ENCODE assay signal across 9 mouse cellular contexts in the genomic region with DNA sequence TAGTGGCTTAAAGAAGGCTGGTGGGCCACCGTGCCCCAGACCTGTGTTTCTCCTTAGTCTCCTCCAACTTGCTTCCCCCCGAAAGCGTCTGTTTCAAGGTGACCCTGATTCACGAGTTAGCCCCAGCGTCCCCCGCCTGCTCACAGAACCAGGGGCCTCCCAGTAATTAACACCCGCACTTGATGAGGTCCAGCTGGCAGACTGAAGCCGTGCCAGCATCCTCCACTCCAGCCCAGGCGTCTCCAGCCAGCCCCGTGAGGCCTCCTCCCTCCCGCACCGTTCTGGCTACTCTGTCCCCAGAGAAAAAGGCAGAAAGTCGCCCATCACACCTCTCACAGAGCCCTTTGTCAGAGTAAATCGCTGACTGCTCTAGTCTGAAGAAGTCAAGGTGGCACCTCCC.
DNase-seq lines count a peak whose midpoint lies in the region; ATAC-seq and TF ChIP-seq lines count a peak whose summit lies in the region.
"Had no signal": no experiment of that assay in that cellular context is flagged by ENCODE, and none has a peak within 500 bp of the region (broad histone marks: within the 10 kb centered on the region; RNA-seq: fewer than 3 reads in every experiment).

No protein-coding gene starts in this region.

- TF ChIP-seq CTCF in kidney, adult 2 months (conservative IDR thresholded peaks at IDR 0.05; ENCODE audit: insufficient read depth, insufficient read length, low read depth, low read length): no peak

- ATAC-seq in neural tube, embryonic 12.5 days (ENCODE audit: low FRiP score, low read depth): no peak
- no peak for ATAC-seq in monocyte, adult 5-6 weeks (replicated peaks; ENCODE audit: insufficient number of reproducible peaks, low FRiP score, low TSS enrichment, poor library complexity, severe bottlenecking)

- no peak overlapping the region for H3K9ac ChIP-seq in neural tube, embryonic 12.5 days
- H3K9ac ChIP-seq: embryonic facial prominence, embryonic 15.5 days had no signal

- H3K27me3 ChIP-seq in neural tube, embryonic 12.5 days (replicated peaks): no peaks in the 10 kb centered on the region
- no peaks in the 10 kb centered on the region for H3K27me3 ChIP-seq in kidney, adult 2 months (replicated peaks; ENCODE audit: control insufficient read depth, insufficient read depth, low read length)
- no peaks in the 10 kb centered on the region for H3K27me3 ChIP-seq in midbrain, embryonic 10.5 days (ENCODE audit: low read depth, poor library complexity, severe bottlenecking)
- H3K27me3 ChIP-seq: embryonic facial prominence, embryonic 15.5 days had no signal

- H3K9me3 ChIP-seq in neural tube, embryonic 12.5 days: no peaks in the 10 kb centered on the region
- no peaks in the 10 kb centered on the region for H3K9me3 ChIP-seq in midbrain, embryonic 10.5 days (replicated peaks)
- H3K9me3 ChIP-seq: embryonic facial prominence, embryonic 15.5 days had no signal

- peaks cover 72% of the 10 kb centered on the region for H3K4me1 ChIP-seq in neural tube, embryonic 12.5 days
- H3K4me1 ChIP-seq in kidney, adult 2 months (ENCODE audit: control insufficient read depth, insufficient read depth, low read length): no peaks in the 10 kb centered on the region
- H3K4me1 ChIP-seq in midbrain, embryonic 10.5 days: peaks cover 59% of the 10 kb centered on the region

- no peaks in the 10 kb centered on the region for H3K36me3 ChIP-seq in neural tube, embryonic 12.5 days
- H3K36me3 ChIP-seq in kidney, adult 2 months (ENCODE audit: control insufficient read depth, insufficient read depth, low read length): no peaks in the 10 kb centered on the region
- H3K36me3 ChIP-seq in midbrain, embryonic 10.5 days: peaks cover 16% of the 10 kb centered on the region; the same call in 1 of the 2 replicates
- H3K36me3 ChIP-seq: embryonic facial prominence, embryonic 15.5 days had no signal

- TF ChIP-seq POLR2A in kidney, adult 2 months (IDR thresholded peaks at IDR 0.05; ENCODE audit: low read depth, low read length): no peak

- H3K4me3 ChIP-seq in neural tube, embryonic 12.5 days: no peak overlapping the region
- H3K4me3 ChIP-seq in kidney, adult 2 months (ENCODE audit: insufficient read depth, low read depth, low read length): no peak overlapping the region
- no peak overlapping the region for H3K4me3 ChIP-seq in midbrain, embryonic 10.5 days
- H3K4me3 ChIP-seq: embryonic facial prominence, embryonic 15.5 days had no signal

- WGBS in neural tube, embryonic 12.5 days: 42% methylated on average over 14 of the region's 14 CpGs
- 36% methylated on average over 14 of the region's 14 CpGs for WGBS in kidney, adult 2 months
- 72% methylated on average over 14 of the region's 14 CpGs for WGBS in midbrain, embryonic 10.5 days

- no peak overlapping the region for H3K4me2 ChIP-seq in neural tube, embryonic 12.5 days (replicated peaks)
- H3K4me2 ChIP-seq: embryonic facial prominence, embryonic 15.5 days had no signal

- no peak for DNase-seq in neural tube, embryonic 10.5 days (ENCODE audit: extremely low spot score, low spot score)
- DNase-seq in heart, adult 18-20 months: peak; percentile 60 to 61
- peak; percentile 23 for DNase-seq in kidney, adult 2 months
- no peak for DNase-seq in midbrain, embryonic 10.5 days (ENCODE audit: low spot score)
- DNase-seq in embryo, embryonic 10.5 days (ENCODE audit: low spot score): no peak
- no peak for DNase-seq in adrenal gland, postnatal 36 days

- 0 out of 2 replicates have a peak overlapping the region, but pooled peaks have one; percentile 33 for H3K27ac ChIP-seq in neural tube, embryonic 12.5 days
- H3K27ac ChIP-seq in kidney, adult 2 months (ENCODE audit: insufficient read depth, low read depth, low read length): no peak overlapping the region
- H3K27ac ChIP-seq in midbrain, embryonic 10.5 days (replicated peaks): peak overlapping the region; percentile 77
- H3K27ac ChIP-seq: embryonic facial prominence, embryonic 15.5 days had no signal

Comparison
In these comparisons a context has a peak if more than half of its experiments do, and no peak if none do; other contexts are left out.
1. DNase-seq: peak in heart, adult 18-20 months (2 of 2) and kidney, adult 2 months (single experiment); none in neural tube, embryonic 10.5 days (single experiment), midbrain, embryonic 10.5 days (single experiment), embryo, embryonic 10.5 days (single experiment) and adrenal gland, postnatal 36 days (0 of 2).